Mouse (Mus musculus) embryonic facial prominence, embryonic 10.5 days (tissue): ENCODE measurements around the gene Sec14l4. TPM values are rescaled to one million over a fixed set of nuclear protein-coding genes. Genes with fewer than 3 reads are reported as not detected.
"Not testable (repeated sequence)": the region's sequence is repeated elsewhere in the genome, so short reads cannot be mapped to it uniquely, and the experiment has no call there.

Experiments
- DNase-seq: peaks from one replicate; pipeline ENCODE4 v3.0.0-alpha.2; 2017; ENCODE audit warnings: low spot score
- H3K27ac ChIP-seq: fragments of 300-500 bp; sonication (generic); replicated peaks from 2 replicates; pipeline ENCODE4 v1.5.1; 2016; ENCODE audit warnings: mild to moderate bottlenecking
- H3K27me3 ChIP-seq: fragments of 300-500 bp; sonication (generic); replicated peaks from 2 replicates; pipeline ENCODE4 v1.6.1; 2016; ENCODE audit warnings: low read depth, mild to moderate bottlenecking; ENCODE audit not compliant: poor library complexity, severe bottlenecking
- H3K36me3 ChIP-seq: fragments of 300-500 bp; sonication (generic); replicated peaks from 2 replicates; pipeline ENCODE4 v1.6.1; 2016; ENCODE audit warnings: mild to moderate bottlenecking, moderate library complexity
- H3K4me1 ChIP-seq: fragments of 300-500 bp; sonication (generic); 2 replicates; pipeline ENCODE4 v1.6.1; 2016
- H3K4me3 ChIP-seq: fragments of 300-500 bp; sonication (generic); 2 replicates; pipeline ENCODE4 v1.5.1; 2016; ENCODE audit warnings: mild to moderate bottlenecking, moderate library complexity
- H3K9me3 ChIP-seq: fragments of 300-500 bp; sonication (generic); 2 replicates; pipeline ENCODE4 v1.6.1; 2016; ENCODE audit warnings: mild to moderate bottlenecking
- WGBS: fragments of 180-500 bp; shearing (Covaris S2); methylation state at CpG from one replicate; pipeline ENCODE4 v1.1.7; 2016; 5-methylcytosine and 5-hydroxymethylcytosine counted together
- polyA plus RNA-seq: library from polyadenylated mRNA; unstranded; fragments of >200 nt; fragmentation: Nextera tagmentation; extraction: Ambion mirVana; gene quantifications from 2 replicates; pipeline ENCODE4 v1.2.1, GENCODE M21; 2016

The Sec14l4 gene
- polyA plus RNA-seq, 1 experiment from 2014 or later = not detected

GRCm38 (mm10) chr11:3999547-3999946 is 31.7 kb upstream of the Sec14l4 start:
- Histone ChIP-seq H3K36me3 (no peaks in the 10 kb centered on the region), H3K4me3 (no peak overlapping the region), H3K27ac (no peak overlapping the region), H3K9me3 (no peaks in the 10 kb centered on the region), H3K27me3 (peaks cover 47% of the 10 kb centered on the region), H3K4me1 (peaks cover 11% of the 10 kb centered on the region)
- no peak for DNase-seq
- 71% methylated on average over 5 of the region's 5 CpGs for WGBS

DNA sequence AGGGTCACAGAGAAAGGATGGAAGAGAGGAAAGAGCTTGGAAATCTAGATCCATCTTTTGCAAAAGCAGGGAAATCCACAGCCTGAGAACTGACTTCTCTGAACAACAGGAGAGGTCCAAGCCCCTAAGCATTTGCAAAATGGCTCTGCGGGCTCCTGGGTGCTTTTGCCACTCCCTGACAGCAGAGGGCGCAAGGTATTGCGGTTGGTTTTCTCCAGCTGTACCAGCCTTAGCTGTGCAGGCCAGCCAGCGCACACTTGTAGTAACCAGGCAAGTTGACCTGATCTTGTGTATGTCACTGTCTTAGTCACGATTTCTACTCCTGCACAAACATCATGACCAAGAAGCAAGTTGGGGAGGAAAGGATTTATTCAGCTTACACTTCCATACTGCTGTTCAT is 29.7 kb upstream of the Sec14l4 start:
- H3K36me3 ChIP-seq = no peaks in the 10 kb centered on the region
- 12% methylated on average over 5 of the region's 5 CpGs for WGBS
- H3K9me3 ChIP-seq = no peaks in the 10 kb centered on the region
- H3K27me3 ChIP-seq = peaks cover 44% of the 10 kb centered on the region
- H3K4me3 ChIP-seq = no peak overlapping the region
- no peak overlapping the region for H3K27ac ChIP-seq
- H3K4me1 ChIP-seq = peaks cover 11% of the 10 kb centered on the region
- peak; percentile 76 for DNase-seq

- H3K4me3 ChIP-seq = no peak overlapping the region
- H3K27ac ChIP-seq = no peak overlapping the region
- 67% methylated on average over 5 of the region's 5 CpGs for WGBS
- no peaks in the 10 kb centered on the region for H3K36me3 ChIP-seq
- H3K9me3 ChIP-seq = no peaks in the 10 kb centered on the region
- H3K4me1 ChIP-seq = no peaks in the 10 kb centered on the region
- no peak for DNase-seq
- H3K27me3 ChIP-seq = peaks cover 7% of the 10 kb centered on the region
Measured at GRCm38 (mm10) chr11:4005220-4005805, 25.9 kb upstream of the Sec14l4 start.

GRCm38 (mm10) chr11:4006462-4006861 is 24.8 kb upstream of the Sec14l4 start:
- DNase-seq = no peak
- Histone ChIP-seq H3K27ac (no peak overlapping the region), H3K27me3 (no peaks in the 10 kb centered on the region), H3K9me3 (no peaks in the 10 kb centered on the region), H3K4me1 (no peaks in the 10 kb centered on the region), H3K4me3 (no peak overlapping the region), H3K36me3 (no peaks in the 10 kb centered on the region)
- WGBS = 86% methylated on average over 3 of the region's 3 CpGs

GRCm38 (mm10) chr11:4012616-4013015 is 18.6 kb upstream of the Sec14l4 start:
- no peak overlapping the region for H3K27ac ChIP-seq
- no peaks in the 10 kb centered on the region for H3K36me3 ChIP-seq
- no peak overlapping the region for H3K4me3 ChIP-seq
- no peaks in the 10 kb centered on the region for H3K27me3 ChIP-seq
- H3K4me1 ChIP-seq = no peaks in the 10 kb centered on the region
- WGBS = 63% methylated on average over 1 of the region's 1 CpGs
- H3K9me3 ChIP-seq = peaks cover 5% of the 10 kb centered on the region
- DNase-seq = no peak

DNA sequence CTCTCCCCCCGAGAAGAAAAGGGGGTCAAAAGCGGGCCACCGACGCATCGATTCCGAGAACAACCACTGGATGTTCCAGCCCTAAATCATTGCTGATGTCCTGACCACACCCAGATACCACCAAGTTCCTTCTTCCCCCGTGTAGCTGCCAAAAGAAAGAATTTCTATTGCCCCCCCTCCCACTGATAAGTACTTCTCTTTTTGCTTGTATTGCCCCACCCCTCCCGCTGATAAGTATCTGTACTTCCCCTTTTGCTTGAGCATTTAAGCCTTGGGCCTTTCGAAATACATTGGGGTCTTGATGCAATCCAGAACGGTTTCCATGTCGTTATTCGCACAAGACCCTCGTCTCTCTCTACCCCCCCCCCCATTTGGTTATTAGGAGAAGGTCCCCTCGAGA is 15.5 kb upstream of the Sec14l4 start:
- not testable (repeated sequence) for H3K9me3 ChIP-seq, H3K4me1 ChIP-seq
- 86% methylated on average over 14 of the region's 14 CpGs for WGBS

DNA sequence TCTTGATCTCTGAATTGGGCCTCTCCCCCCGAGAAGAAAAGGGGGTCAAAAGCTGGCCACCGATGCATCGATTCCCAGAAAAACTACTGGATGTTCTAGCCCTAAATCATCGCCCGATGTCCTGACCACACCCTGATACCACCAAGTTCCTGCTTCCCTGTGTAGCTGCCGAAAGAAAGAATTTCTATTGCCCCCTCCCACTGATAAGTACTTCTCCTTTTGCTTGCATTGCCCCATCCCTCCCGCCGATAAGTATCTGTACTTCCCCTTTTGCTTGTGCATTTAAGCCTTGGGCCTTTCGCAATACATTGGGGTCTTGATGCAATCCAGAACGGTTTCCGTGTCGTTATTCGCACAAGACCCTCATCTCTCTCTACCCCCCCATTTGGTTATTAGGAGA is 9.2 kb upstream of the Sec14l4 start:
- WGBS = 91% methylated on average over 13 of the region's 13 CpGs

More for the DNA sequence above, 15.5 kb upstream of the Sec14l4 start:
- not testable (repeated sequence) for H3K4me3 ChIP-seq, H3K27ac ChIP-seq, DNase-seq, H3K36me3 ChIP-seq, H3K27me3 ChIP-seq

DNA sequence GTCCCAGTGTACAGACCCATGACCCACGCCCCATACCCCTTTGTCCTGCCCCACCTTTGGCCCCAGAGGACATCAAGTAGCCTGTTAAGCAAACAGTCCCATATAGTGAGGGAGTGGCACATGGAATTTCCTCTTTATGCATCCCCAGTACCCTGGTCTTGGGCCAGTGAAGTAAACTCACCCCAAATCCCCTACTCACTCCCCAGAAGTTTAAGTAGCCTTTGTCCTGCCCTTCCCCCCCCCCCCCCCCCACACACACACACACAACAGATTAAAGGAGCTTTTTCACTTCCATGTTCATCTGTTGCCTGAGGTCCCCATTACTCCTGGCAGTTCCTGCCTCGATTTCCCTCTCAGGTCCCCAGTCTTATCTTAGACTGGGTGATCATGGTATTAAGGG is 7.9 kb upstream of the Sec14l4 start:
- 75% methylated on average over 2 of the region's 2 CpGs for WGBS
- Histone ChIP-seq H3K4me3 (no peak overlapping the region), H3K4me1 (no peaks in the 10 kb centered on the region), H3K9me3 (no peaks in the 10 kb centered on the region), H3K27ac (no peak overlapping the region), H3K36me3 (no peaks in the 10 kb centered on the region), H3K27me3 (no peaks in the 10 kb centered on the region)
- DNase-seq = no peak

More for the DNA sequence above, 9.2 kb upstream of the Sec14l4 start:
- not testable (repeated sequence) for H3K4me3 ChIP-seq, H3K27me3 ChIP-seq, H3K9me3 ChIP-seq, H3K27ac ChIP-seq, H3K4me1 ChIP-seq, DNase-seq, H3K36me3 ChIP-seq

DNA sequence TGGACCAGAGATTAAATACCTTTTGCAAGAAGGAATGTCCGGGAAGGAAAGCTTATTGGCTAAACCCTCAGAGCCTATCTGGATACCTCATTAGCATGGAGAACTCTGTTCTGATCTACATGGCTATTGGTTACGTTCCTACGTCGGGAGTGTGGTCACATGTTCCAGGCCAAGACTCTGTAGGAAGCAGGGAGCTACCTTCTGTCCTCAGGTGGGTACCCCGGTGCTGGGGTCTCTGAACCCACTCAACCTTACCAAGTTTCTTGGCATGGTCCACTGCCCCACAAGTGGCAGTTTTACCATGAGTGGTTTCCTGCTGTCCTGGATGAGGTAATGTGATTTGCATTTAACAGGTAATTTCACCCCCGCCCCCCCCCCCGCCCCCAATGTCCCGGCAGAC is 4.2 kb upstream of the Sec14l4 start:
- DNase-seq = no peak
- WGBS = 79% methylated on average over 8 of the region's 8 CpGs

GRCm38 (mm10) chr11:4027561-4028334 is 3.5 kb upstream of the Sec14l4 start:
- H3K27ac ChIP-seq = no peak overlapping the region
- H3K4me1 ChIP-seq = peaks cover 2% of the 10 kb centered on the region; the same call in 1 of the 2 replicates
- no peaks in the 10 kb centered on the region for H3K36me3 ChIP-seq
- WGBS = 80% methylated on average over 9 of the region's 9 CpGs
- H3K27me3 ChIP-seq = peaks cover 20% of the 10 kb centered on the region
- H3K9me3 ChIP-seq = no peaks in the 10 kb centered on the region
- no peak overlapping the region for H3K4me3 ChIP-seq
- no peak for DNase-seq

More for the DNA sequence above, 4.2 kb upstream of the Sec14l4 start:
- Histone ChIP-seq H3K4me1 (peaks cover 2% of the 10 kb centered on the region; the same call in 1 of the 2 replicates), H3K27me3 (peaks cover 14% of the 10 kb centered on the region), H3K4me3 (no peak overlapping the region), H3K9me3 (no peaks in the 10 kb centered on the region), H3K27ac (no peak overlapping the region), H3K36me3 (no peaks in the 10 kb centered on the region)

GRCm38 (mm10) chr11:4029343-4029742 is 1.9 kb upstream of the Sec14l4 start:
- Histone ChIP-seq H3K27me3 (peaks cover 20% of the 10 kb centered on the region), H3K4me3 (no peak overlapping the region), H3K4me1 (peaks cover 2% of the 10 kb centered on the region; the same call in 1 of the 2 replicates), H3K9me3 (no peaks in the 10 kb centered on the region), H3K36me3 (no peaks in the 10 kb centered on the region), H3K27ac (no peak overlapping the region)
- 71% methylated on average over 4 of the region's 4 CpGs for WGBS
- no peak for DNase-seq

DNA sequence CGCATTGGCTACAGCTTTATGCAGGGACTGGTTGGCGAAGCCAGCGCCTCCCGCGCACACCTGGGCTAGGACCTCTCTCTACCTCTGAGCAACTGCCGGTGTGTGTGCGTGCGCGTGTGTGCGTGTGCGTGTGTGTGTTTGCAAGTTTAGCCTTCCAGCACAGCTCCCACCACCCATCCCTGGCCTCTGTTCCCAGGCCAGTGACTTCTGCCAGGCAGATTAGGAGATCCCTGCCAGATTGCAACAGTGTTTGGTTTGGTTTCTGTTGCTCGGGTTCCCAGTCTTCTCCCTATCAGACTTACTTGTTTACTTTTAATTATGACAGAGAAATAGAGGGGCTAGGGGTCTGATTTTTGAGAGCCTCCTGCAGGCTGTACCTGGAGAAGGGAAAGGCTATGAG is 699 bp downstream of the Sec14l4 start:
- Histone ChIP-seq H3K27me3 (peaks cover 20% of the 10 kb centered on the region), H3K9me3 (no peaks in the 10 kb centered on the region), H3K4me1 (peaks cover 2% of the 10 kb centered on the region; the same call in 1 of the 2 replicates), H3K27ac (no peak overlapping the region), H3K4me3 (no peak overlapping the region), H3K36me3 (no peaks in the 10 kb centered on the region)
- DNase-seq = no peak
- WGBS = 30% methylated on average over 12 of the region's 12 CpGs

DNA sequence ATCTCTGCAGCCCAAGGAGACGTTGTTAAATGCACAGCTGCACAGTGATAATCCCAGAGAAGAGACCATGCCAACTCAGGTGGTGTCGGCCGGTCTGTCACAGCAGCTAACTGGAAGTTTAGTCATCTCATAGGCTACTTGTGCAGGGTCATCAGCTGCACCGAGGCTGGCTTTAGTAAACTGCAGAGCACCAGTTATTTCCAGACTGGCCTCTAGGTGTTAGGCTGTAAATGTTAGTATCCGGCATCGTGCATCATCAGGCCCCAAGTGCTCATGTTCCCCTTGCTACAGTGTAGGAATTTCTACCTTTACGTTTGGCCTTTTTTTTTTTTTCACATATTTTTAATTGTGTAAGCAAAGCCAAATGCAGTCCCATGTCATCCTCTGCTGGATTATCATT is 2.2 kb downstream of the Sec14l4 start:
- WGBS = 73% methylated on average over 7 of the region's 7 CpGs
- Histone ChIP-seq H3K27ac (no peak overlapping the region), H3K4me1 (peaks cover 2% of the 10 kb centered on the region; the same call in 1 of the 2 replicates)

More for the DNA sequence above, 2.2 kb downstream of the Sec14l4 start:
- Histone ChIP-seq H3K36me3 (no peaks in the 10 kb centered on the region), H3K4me3 (no peak overlapping the region), H3K9me3 (no peaks in the 10 kb centered on the region), H3K27me3 (peaks cover 20% of the 10 kb centered on the region)
- no peak for DNase-seq
